8 mouse cellular contexts compared by ENCODE assay signal in the genomic region with DNA sequence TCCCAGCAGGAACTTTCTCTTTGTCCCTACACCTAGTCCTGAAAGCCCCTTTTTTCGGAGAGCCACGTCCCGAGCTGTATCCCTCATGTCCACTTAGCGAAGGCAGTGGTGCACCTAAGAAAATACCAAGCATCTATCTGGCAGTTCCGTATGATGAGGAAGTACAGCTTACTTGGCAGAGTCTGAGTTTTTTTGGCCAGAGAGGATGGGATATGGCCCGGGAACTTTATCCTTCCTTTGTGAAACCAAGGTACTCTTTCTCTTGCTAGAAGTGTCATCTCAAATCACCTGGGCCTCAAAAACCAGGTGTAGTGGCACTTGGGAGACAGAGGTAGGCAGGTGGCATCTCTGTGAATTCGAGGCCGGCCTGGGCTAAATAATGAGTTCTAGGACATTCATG. TPM values are rescaled to one million over a fixed set of nuclear protein-coding genes. Genes with fewer than 3 reads are reported as not detected.
DNase-seq lines count a peak whose midpoint lies in the region; ATAC-seq and TF ChIP-seq lines count a peak whose summit lies in the region.

No protein-coding gene starts in this region.

- TF ChIP-seq CTCF in lung, adult 2 months (IDR thresholded peaks at IDR 0.05; ENCODE audit: insufficient read depth, low read length) = no peak

- no peaks in the 10 kb centered on the region for H3K9me3 ChIP-seq in embryonic facial prominence, embryonic 15.5 days (replicated peaks)
- H3K9me3 ChIP-seq in limb, embryonic 11.5 days (ENCODE audit: control insufficient read depth, low read length) = no peaks in the 10 kb centered on the region
- H3K9me3 ChIP-seq in neural tube, embryonic 15.5 days (replicated peaks) = no peaks in the 10 kb centered on the region

- peak overlapping the region; percentile 92 for H3K27ac ChIP-seq in embryonic facial prominence, embryonic 15.5 days (replicated peaks)
- H3K27ac ChIP-seq in limb, embryonic 11.5 days (replicated peaks; ENCODE audit: low read depth, low read length) = peak overlapping the region; percentile 4
- peak overlapping the region; percentile 94 for H3K27ac ChIP-seq in neural tube, embryonic 15.5 days (replicated peaks)

- 63% methylated on average over 8 of the region's 8 CpGs for WGBS in lung, adult 2 months
- 70% methylated on average over 8 of the region's 8 CpGs for WGBS in embryonic facial prominence, embryonic 15.5 days
- WGBS in limb, embryonic 11.5 days = 77% methylated on average over 8 of the region's 8 CpGs
- 80% methylated on average over 8 of the region's 8 CpGs for WGBS in neural tube, embryonic 15.5 days

- H3K9ac ChIP-seq in embryonic facial prominence, embryonic 15.5 days = peak overlapping the region; percentile 35; the same call in 1 of the 2 replicates
- H3K9ac ChIP-seq in limb, embryonic 11.5 days (ENCODE audit: low read length) = peak overlapping the region; percentile 96
- peak overlapping the region; percentile 99 for H3K9ac ChIP-seq in neural tube, embryonic 15.5 days (replicated peaks)

- no peak for DNase-seq in lung, adult 2 months
- no peak for DNase-seq in lung, postnatal 14 days
- DNase-seq in limb, embryonic 11.5 days (ENCODE audit: low spot score) = no peak
- no peak for DNase-seq in frontal cortex, adult 2 months (ENCODE audit: extremely low spot score in 1 of 2, low spot score in 1 of 2)
- DNase-seq in gastrocnemius, postnatal 10 days = no peak

- peak overlapping the region; percentile 66 for H3K4me2 ChIP-seq in embryonic facial prominence, embryonic 15.5 days (replicated peaks)
- H3K4me2 ChIP-seq in limb, embryonic 11.5 days (ENCODE audit: low read depth, severe bottlenecking) = peak overlapping the region; percentile 57
- peak overlapping the region; percentile 81 for H3K4me2 ChIP-seq in neural tube, embryonic 15.5 days

- H3K4me3 ChIP-seq in lung, adult 2 months (replicated peaks; ENCODE audit: extremely low read depth, low read depth, low read length) = peak overlapping the region; percentile 72
- peak overlapping the region; percentile 72 for H3K4me3 ChIP-seq in embryonic facial prominence, embryonic 15.5 days (replicated peaks)
- H3K4me3 ChIP-seq in limb, embryonic 11.5 days (ENCODE audit: low read depth, low read length) = peak overlapping the region; percentile 99; the same call in 1 of the 2 replicates
- H3K4me3 ChIP-seq in neural tube, embryonic 15.5 days (replicated peaks) = peak overlapping the region; percentile 94

- H3K4me1 ChIP-seq in lung, adult 2 months (ENCODE audit: control insufficient read depth, insufficient read depth, low read length) = peaks cover 28% of the 10 kb centered on the region
- H3K4me1 ChIP-seq in embryonic facial prominence, embryonic 15.5 days = peaks cover 37% of the 10 kb centered on the region
- H3K4me1 ChIP-seq in limb, embryonic 11.5 days (ENCODE audit: control insufficient read depth, insufficient read depth, low read length) = no peaks in the 10 kb centered on the region; the same call in 1 of the 2 replicates
- peaks cover 40% of the 10 kb centered on the region for H3K4me1 ChIP-seq in neural tube, embryonic 15.5 days

- no peak for ATAC-seq in embryonic facial prominence, embryonic 15.5 days (ENCODE audit: insufficient number of reproducible peaks, low FRiP score, low TSS enrichment, low read depth)
- ATAC-seq in limb, embryonic 11.5 days (ENCODE audit: insufficient number of reproducible peaks, low FRiP score, low TSS enrichment, low read depth) = no peak
- no peak for ATAC-seq in neural tube, embryonic 15.5 days (ENCODE audit: low FRiP score)
- no peak for ATAC-seq in megakaryocyte-erythroid progenitor cell, adult 5-6 weeks (replicated peaks; ENCODE audit: low FRiP score, low TSS enrichment, poor library complexity, severe bottlenecking)

- no peaks in the 10 kb centered on the region for H3K27me3 ChIP-seq in embryonic facial prominence, embryonic 15.5 days
- H3K27me3 ChIP-seq in limb, embryonic 11.5 days (ENCODE audit: control insufficient read depth, insufficient read depth, low read length) = no peaks in the 10 kb centered on the region
- no peaks in the 10 kb centered on the region for H3K27me3 ChIP-seq in neural tube, embryonic 15.5 days (replicated peaks)

- H3K36me3 ChIP-seq in embryonic facial prominence, embryonic 15.5 days = peaks cover 19% of the 10 kb centered on the region
- H3K36me3 ChIP-seq in limb, embryonic 11.5 days (ENCODE audit: control insufficient read depth, insufficient read depth, low read length) = peaks cover 4% of the 10 kb centered on the region
- H3K36me3 ChIP-seq in neural tube, embryonic 15.5 days = peaks cover 18% of the 10 kb centered on the region

- no peak for TF ChIP-seq POLR2A in lung, adult 2 months (IDR thresholded peaks at IDR 0.05; ENCODE audit: borderline replicate concordance, extremely low read depth, low read depth, low read length)

RNA-seq across cellular contexts. Expression of a gene that starts 0.5 kb away (rescaled TPM):
- 41.6 and 54.2 TPM in 2 replicates for polyA plus RNA-seq in lung, adult 2 months (2012; rRNA removed)
- 92.2 and 102 TPM in 2 replicates for polyA plus RNA-seq in embryonic facial prominence, embryonic 15.5 days (2015; fragmentation: Nextera tagmentation; extraction: Ambion mirVana)
- polyA plus RNA-seq in limb, embryonic 11.5 days (2014; fragmentation: Nextera tagmentation; extraction: Ambion mirVana) = 52.3 and 52.6 TPM in 2 replicates
- polyA plus RNA-seq in neural tube, embryonic 15.5 days (2015; fragmentation: Nextera tagmentation; extraction: Ambion mirVana) = 77.1 and 79.6 TPM in 2 replicates
- 39.4 and 43.2 TPM in 2 replicates for total RNA-seq in megakaryocyte-erythroid progenitor cell, adult 5-6 weeks (2014; fragmentation: Nextera tagmentation)
- total RNA-seq in megakaryocyte-erythroid progenitor cell, adult 5-6 weeks (2017) = 48.1 and 50.7 TPM in 2 replicates
- polyA plus RNA-seq in frontal cortex, adult 2 months (2012; rRNA removed) = 47.9 and 51.8 TPM in 2 replicates
- 10 to 100 TPM; 81.3 to 85.4 TPM for total RNA-seq in gastrocnemius, postnatal 10 days (2021)

RNA-seq across cellular contexts. Expression of a gene that starts 15.5 kb away (rescaled TPM):
- not detected in 2 replicates for polyA plus RNA-seq in lung, adult 2 months (2012; rRNA removed)
- polyA plus RNA-seq in embryonic facial prominence, embryonic 15.5 days (2015; fragmentation: Nextera tagmentation; extraction: Ambion mirVana) = 3.1 TPM in 1 of 2 replicates, not detected in the other
- polyA plus RNA-seq in limb, embryonic 11.5 days (2014; fragmentation: Nextera tagmentation; extraction: Ambion mirVana) = 2.3 TPM in 1 of 2 replicates, not detected in the other
- 1.4 and 2.4 TPM in 2 replicates for polyA plus RNA-seq in neural tube, embryonic 15.5 days (2015; fragmentation: Nextera tagmentation; extraction: Ambion mirVana)
- total RNA-seq in megakaryocyte-erythroid progenitor cell, adult 5-6 weeks (2014; fragmentation: Nextera tagmentation) = not detected in 2 replicates
- total RNA-seq in megakaryocyte-erythroid progenitor cell, adult 5-6 weeks (2017) = not detected in 2 replicates
- polyA plus RNA-seq in frontal cortex, adult 2 months (2012; rRNA removed) = 15.9 and 23.0 TPM in 2 replicates
- total RNA-seq in gastrocnemius, postnatal 10 days (2021) = 10 to 100 TPM in 1 of 2 experiments, 1 to 10 TPM in 1; 10.0 to 11.4 TPM

RNA-seq across cellular contexts. Expression of a gene that starts 15.6 kb away (rescaled TPM):
- polyA plus RNA-seq in lung, adult 2 months (2012; rRNA removed) = 201 and 261 TPM in 2 replicates
- 323 and 339 TPM in 2 replicates for polyA plus RNA-seq in embryonic facial prominence, embryonic 15.5 days (2015; fragmentation: Nextera tagmentation; extraction: Ambion mirVana)
- polyA plus RNA-seq in limb, embryonic 11.5 days (2014; fragmentation: Nextera tagmentation; extraction: Ambion mirVana) = 340 and 351 TPM in 2 replicates
- polyA plus RNA-seq in neural tube, embryonic 15.5 days (2015; fragmentation: Nextera tagmentation; extraction: Ambion mirVana) = 275 and 286 TPM in 2 replicates
- 71.3 and 81.0 TPM in 2 replicates for total RNA-seq in megakaryocyte-erythroid progenitor cell, adult 5-6 weeks (2014; fragmentation: Nextera tagmentation)
- total RNA-seq in megakaryocyte-erythroid progenitor cell, adult 5-6 weeks (2017) = 150 and 265 TPM in 2 replicates
- 358 and 364 TPM in 2 replicates for polyA plus RNA-seq in frontal cortex, adult 2 months (2012; rRNA removed)
- 10 to 100 TPM; 64.5 to 65.3 TPM for total RNA-seq in gastrocnemius, postnatal 10 days (2021)

RNA-seq across cellular contexts. Expression of a gene that starts 40.0 kb away (rescaled TPM):
- polyA plus RNA-seq in lung, adult 2 months (2012; rRNA removed) = 199 and 223 TPM in 2 replicates
- polyA plus RNA-seq in embryonic facial prominence, embryonic 15.5 days (2015; fragmentation: Nextera tagmentation; extraction: Ambion mirVana) = 135 and 136 TPM in 2 replicates
- 75.5 and 84.6 TPM in 2 replicates for polyA plus RNA-seq in limb, embryonic 11.5 days (2014; fragmentation: Nextera tagmentation; extraction: Ambion mirVana)
- polyA plus RNA-seq in neural tube, embryonic 15.5 days (2015; fragmentation: Nextera tagmentation; extraction: Ambion mirVana) = 73.9 and 91.7 TPM in 2 replicates
- total RNA-seq in megakaryocyte-erythroid progenitor cell, adult 5-6 weeks (2014; fragmentation: Nextera tagmentation) = 31.7 and 48.4 TPM in 2 replicates
- total RNA-seq in megakaryocyte-erythroid progenitor cell, adult 5-6 weeks (2017) = 36.3 and 37.6 TPM in 2 replicates
- polyA plus RNA-seq in frontal cortex, adult 2 months (2012; rRNA removed) = 125 and 132 TPM in 2 replicates
- total RNA-seq in gastrocnemius, postnatal 10 days (2021) = 10 to 100 TPM; 70.2 to 71.3 TPM

Comparison
In these comparisons a context has a peak if more than half of its experiments do, and no peak if none do; other contexts are left out.
1. H3K27ac ChIP-seq: peak in every context shown above with its lines; median percentile 94 in neural tube, embryonic 15.5 days; 92 in embryonic facial prominence, embryonic 15.5 days; 4 in limb, embryonic 11.5 days.
2. H3K9ac ChIP-seq: peak in every context shown above with its lines; median percentile 99 in neural tube, embryonic 15.5 days; 96 in limb, embryonic 11.5 days; 35 in embryonic facial prominence, embryonic 15.5 days.